Mouse (Mus musculus): Measurements from ENCODE around the gene Cinp. TPM values are rescaled to one million over a fixed set of nuclear protein-coding genes. Genes with fewer than 3 reads are reported as not detected.

Gene Cinp
- total RNA-seq, 2 experiments from 2014 or later, result 63.4 to 65.1 TPM

GRCm38 (mm10) chr12:110854786-110855737, 33.9 kb downstream of the Cinp start:
- Histone ChIP-seq H3K4me3 (no peak overlapping the region), H3K27ac (no peak overlapping the region)
- DNase-seq (ENCODE audit: low spot score in 2 of 2), result no peak
- TF ChIP-seq CTCF (conservative IDR thresholded peaks at IDR 0.05), result no peak

- no peak for TF ChIP-seq CTCF (conservative IDR thresholded peaks at IDR 0.05)
- H3K4me3 ChIP-seq, result no peak overlapping the region
- no peak for DNase-seq (ENCODE audit: low spot score in 2 of 2)
- H3K27ac ChIP-seq, result no peak overlapping the region
These were observed 37.0 kb downstream of the Cinp start for GRCm38 (mm10) chr12:110851923-110852322.

GRCm38 (mm10) chr12:110851414-110851813, 37.5 kb downstream of the Cinp start:
- TF ChIP-seq CTCF (conservative IDR thresholded peaks at IDR 0.05), result no peak
- Histone ChIP-seq H3K27ac (peak overlapping the region; percentile 95; the same call in 1 of the 2 replicates), H3K4me3 (peak overlapping the region; percentile 73)
- no peak for DNase-seq (ENCODE audit: low spot score in 2 of 2)

DNA sequence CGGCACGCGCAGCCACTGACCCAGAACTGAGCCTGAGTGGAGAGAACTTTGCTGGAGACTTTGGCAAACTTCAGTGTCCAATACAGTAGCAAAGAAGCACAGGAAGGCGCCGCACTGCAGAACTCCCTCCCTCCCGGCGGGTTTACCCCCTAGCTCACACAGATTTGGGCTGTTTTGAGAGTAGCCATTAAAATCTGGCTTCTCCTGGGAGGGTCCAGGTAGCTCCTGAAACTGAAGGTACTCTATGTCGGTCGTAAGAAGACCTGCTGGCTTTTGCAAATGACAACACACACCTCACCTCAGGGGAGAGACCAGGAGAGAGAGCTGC, 38.1 kb downstream of the Cinp start:
- Histone ChIP-seq H3K4me3 (peak overlapping the region; percentile 73), H3K27ac (peak overlapping the region; percentile 95)
- DNase-seq (ENCODE audit: low spot score in 2 of 2), result no peak
- TF ChIP-seq CTCF (conservative IDR thresholded peaks at IDR 0.05), result no peak

DNA sequence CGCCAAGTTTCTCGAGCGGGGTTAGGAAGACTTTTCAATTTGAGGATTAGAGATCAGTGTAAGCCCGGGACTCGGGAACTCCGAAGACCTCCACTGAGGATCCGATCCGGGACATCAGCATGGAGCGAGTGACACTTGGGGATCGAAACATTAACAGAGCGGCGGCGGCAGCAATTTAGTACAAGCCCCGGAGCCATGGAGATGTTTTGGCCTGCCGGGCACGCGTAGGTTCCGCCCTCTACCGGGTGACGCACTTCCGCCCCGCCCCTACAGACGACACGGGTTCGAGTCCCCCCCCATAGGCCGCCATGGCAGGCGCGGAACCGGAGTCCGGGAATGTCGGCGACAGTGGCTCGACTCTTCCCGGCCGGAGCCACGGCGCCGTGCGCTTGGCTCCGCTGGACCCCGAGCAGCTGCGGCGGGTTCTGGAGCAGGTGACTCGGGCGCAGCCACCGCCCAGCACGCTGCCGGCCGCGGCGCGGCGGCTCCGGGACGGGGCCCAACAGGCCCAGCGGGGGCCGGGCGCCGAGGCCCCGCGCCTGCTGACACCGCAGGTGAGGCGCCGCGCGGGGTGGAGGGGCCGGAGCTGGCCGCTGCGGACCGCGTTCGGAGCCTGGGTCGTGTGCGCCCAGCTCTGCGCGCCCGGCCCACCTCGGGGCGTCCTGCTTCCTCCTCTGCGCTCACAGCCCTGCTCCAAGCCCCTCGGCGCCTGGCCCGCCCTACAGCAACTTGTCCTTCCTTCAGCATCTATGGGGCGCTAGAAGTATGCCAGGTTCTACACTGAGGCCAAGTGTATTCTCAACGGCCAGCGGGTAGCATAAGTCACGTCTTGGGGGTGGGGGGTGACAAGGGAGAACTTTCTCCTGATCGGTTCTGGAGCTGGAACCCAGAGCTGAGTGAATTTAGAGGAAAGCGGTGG, 38.7 kb downstream of the Cinp start, which contains the start of gene Zfp839:
Gene Zfp839, plus strand, starts transcription at position 244 of the 919 bp plus-strand sequence.
- TF ChIP-seq CTCF (conservative IDR thresholded peaks at IDR 0.05), result no peak

DNA sequence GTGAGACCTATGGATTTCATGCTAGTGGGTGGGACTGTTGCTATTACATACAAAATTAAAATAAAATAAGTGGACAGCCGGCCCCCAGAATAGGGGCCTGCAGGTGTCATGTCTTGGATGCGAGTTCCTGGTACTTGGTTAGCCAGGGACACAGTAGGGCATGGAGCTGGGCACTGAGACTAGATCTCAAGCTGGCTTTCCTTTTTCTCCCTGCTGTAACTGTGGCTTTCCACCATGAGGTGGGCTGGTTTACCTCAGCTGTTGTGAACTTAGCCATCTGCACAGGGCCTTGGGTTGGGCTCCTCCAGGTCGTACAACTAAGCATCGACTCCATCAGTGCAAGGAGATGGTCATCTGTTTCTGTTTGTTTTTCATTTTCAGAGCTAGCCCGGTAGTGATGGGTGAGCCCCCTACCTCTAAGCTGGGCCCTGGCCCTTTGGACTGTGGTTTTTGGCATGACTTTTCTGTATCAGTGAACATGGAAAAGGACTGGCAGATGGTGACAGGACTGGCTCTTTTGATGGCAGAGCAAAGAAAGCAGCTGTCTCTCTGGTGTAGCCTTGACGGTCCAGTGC, 42.7 kb downstream of the Cinp start:
- TF ChIP-seq CTCF (conservative IDR thresholded peaks at IDR 0.05), result no peak
- DNase-seq (ENCODE audit: low spot score in 2 of 2), result no peak

More for the DNA sequence above, 38.7 kb downstream of the Cinp start, which contains the start of gene Zfp839:
- peak within 1 kb of the TSS; percentile 95 for H3K27ac ChIP-seq
- peak within 1 kb of the TSS; percentile 73 for H3K4me3 ChIP-seq
- DNase-seq (ENCODE audit: low spot score in 2 of 2), result peak; percentile 87 to 88

GRCm38 (mm10) chr12:110845131-110845880, 43.6 kb downstream of the Cinp start:
- DNase-seq (ENCODE audit: low spot score in 2 of 2), result peak; percentile 79 to 81
- H3K27ac ChIP-seq, result peak overlapping the region; percentile 72
- H3K4me3 ChIP-seq, result peak overlapping the region; percentile 59
- TF ChIP-seq CTCF (conservative IDR thresholded peaks at IDR 0.05), result no peak

More for the DNA sequence above, 42.7 kb downstream of the Cinp start:
- peak overlapping the region; percentile 59 for H3K4me3 ChIP-seq
- peak overlapping the region; percentile 72; the same call in 1 of the 2 replicates for H3K27ac ChIP-seq

DNA sequence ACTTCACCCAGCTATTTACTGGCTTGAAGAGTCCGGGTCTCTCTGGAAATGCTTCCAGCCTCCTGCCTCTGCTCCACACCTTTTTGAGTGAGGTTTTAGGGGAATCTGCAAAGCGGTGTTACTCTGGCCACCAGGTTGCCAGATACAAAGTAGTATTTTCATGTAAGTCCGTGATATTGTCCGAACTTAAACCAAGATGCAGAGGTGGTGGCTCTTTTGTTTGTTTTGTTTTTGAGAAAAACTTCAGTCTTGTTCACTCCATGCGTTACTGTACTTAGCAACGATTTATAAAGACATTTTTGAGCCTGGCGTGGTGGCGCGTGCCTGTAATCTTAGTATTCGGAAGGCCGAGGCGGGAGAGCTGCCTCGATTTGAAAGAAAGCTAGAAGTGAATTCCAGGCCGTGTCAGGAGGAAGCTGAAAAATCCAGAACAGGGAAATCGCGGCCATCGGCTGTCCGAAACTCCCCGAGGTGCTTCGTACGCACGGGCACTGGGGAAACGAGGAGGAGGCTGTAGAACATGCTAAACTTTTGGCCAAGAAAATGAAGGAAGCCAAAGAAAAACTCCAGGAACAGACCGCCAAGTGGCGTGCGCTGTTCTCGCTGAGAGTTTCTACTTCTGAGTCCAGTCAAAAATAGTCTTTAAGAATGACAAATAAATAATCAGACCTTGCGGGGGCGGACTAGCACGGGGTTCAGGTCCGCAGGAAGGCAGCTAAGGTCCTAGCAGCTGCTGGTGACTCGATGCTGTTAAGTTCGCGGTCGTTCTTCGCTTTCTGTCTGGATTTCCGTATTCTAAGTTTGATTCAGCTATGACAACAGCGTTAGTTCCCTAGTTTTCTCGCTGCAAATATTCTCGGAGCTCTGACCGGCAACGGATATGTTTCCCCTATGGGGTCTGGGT, 44.5 kb downstream of the Cinp start:
- peak overlapping the region; percentile 59 for H3K4me3 ChIP-seq
- no peak for DNase-seq (ENCODE audit: low spot score in 2 of 2)
- no peak; the same call in 1 of the 2 replicates for TF ChIP-seq CTCF (conservative IDR thresholded peaks at IDR 0.05)
- H3K27ac ChIP-seq, result peak overlapping the region; percentile 70

DNA sequence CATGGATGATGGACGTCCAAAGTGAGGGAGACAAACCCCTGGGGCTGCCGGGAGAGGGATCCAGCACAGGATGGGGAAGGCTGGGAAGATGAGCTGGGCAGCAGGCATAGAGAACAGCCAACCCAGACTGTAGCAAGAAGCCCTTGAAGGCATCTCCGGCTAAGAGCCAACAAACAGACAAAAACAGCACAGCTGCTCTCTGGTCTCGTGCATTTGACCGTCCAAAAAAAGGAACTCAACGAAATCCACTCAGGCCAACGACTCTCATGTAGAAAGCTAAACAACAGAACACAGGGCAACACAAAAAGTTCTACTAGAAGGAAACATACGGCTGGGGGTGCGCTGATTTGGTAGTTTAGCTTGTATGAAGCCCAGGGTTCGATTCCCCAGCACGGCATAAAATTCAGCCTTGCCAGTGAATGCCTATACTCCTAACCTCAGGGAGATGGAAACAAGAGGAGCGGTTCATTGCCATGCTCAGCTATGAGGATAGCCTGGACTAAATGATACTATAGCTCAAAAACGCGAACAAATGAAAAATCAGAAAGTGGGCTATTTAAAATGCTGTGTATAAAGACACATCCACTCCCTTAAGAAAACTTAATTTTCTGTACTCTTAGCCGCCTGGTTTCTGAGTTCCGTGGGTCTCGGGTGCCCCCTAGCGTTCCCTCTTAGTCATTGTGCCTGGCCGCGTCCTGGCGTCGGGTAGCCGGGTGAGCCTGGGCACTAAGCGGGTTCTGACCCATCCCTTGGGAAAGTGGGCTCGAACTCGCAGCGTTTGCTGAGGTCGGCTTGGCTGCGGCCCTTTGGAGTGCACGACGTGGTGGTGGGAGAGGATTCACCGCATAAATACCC, 45.5 kb downstream of the Cinp start:
- DNase-seq (ENCODE audit: low spot score in 2 of 2), result peak; percentile 80 to 89
- TF ChIP-seq CTCF (conservative IDR thresholded peaks at IDR 0.05), result peak; percentile 98
- Histone ChIP-seq H3K27ac (no peak overlapping the region), H3K4me3 (peak overlapping the region; percentile 59)
